Mouse (Mus musculus) liver, adult (tissue): Measurements from ENCODE around the gene Neo1.

Experiments
- GATA4 ChIP-seq: IDR thresholded peaks from 2 replicates; pipeline ENCODE4 v1.6.1; 2014; ENCODE audit warnings: mild to moderate bottlenecking, low read length; ENCODE audit not compliant: insufficient replicate concordance

Neo1 gene

DNA sequence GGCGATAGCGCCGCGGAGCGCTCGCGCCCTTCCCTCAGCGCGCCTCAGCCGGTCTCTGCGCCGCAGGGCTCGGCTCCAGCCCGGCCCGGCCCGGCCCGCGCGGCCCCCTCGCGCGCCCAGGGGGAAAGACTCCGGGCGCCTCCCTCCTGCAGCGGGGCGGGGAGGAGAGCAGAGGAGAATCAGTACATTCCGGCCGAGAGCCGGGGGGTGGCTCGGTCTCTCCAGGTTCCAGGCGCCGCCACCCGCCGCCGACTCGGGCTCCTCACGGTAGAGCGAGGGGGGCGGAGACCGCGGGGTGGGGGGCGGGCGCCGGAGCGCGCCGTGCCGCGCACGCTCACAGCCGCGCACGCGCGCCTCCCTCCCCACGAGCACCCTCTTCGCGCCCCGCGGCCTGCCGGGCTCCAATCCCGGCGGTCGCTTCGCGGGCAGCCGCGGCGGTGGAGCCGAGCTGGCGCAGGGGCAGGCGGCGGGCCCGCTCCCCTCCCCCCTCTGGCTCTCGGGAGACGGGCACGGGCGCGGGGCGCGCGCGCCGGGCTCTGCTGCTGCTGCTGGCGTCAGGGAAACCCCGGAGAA is at the start of gene Neo1:
Neo1 (minus strand) TSS at position 283 of the 573 bp plus-strand sequence.
- TF ChIP-seq GATA4, result no peak

DNA sequence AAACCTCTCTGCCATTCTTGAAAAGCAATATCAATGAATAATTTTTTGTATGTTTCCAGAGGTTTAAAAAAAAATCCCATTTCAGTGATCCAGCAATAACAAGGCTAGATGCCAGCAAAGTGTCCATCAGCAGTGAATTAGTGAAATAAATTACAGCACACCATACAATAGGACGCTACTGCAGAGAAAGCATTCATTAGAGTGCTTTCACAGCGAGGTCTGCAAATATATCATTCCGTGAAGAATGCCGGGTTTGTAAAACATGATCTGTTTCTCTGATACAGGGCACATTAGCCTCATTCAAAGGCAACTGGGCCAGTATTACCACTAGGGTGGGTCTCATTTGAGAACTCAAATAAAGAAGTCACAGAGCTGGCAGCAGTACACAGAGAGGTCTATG is 39.4 kb upstream of the Neo1 start:
- no peak for TF ChIP-seq GATA4

DNA sequence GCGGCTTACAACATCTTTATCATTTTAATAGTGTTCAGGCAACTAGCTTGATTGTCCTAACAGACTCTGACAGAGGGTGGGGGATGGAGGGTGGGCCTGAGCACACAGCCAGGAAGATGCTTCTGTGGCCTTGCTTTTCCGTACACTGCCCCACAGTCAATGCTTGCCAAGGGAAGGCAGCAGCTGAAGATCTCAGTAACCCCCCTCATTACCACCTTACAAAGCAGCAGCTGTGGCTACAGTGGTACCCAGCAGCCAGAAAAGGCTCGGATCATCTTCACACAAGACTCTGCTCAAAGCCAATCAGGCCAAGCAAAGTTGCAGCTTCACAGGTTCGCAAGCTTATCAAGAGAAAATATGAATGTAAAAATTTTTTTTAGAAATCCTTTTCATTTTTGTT is 37.6 kb upstream of the Neo1 start:
- TF ChIP-seq GATA4, result no peak

DNA sequence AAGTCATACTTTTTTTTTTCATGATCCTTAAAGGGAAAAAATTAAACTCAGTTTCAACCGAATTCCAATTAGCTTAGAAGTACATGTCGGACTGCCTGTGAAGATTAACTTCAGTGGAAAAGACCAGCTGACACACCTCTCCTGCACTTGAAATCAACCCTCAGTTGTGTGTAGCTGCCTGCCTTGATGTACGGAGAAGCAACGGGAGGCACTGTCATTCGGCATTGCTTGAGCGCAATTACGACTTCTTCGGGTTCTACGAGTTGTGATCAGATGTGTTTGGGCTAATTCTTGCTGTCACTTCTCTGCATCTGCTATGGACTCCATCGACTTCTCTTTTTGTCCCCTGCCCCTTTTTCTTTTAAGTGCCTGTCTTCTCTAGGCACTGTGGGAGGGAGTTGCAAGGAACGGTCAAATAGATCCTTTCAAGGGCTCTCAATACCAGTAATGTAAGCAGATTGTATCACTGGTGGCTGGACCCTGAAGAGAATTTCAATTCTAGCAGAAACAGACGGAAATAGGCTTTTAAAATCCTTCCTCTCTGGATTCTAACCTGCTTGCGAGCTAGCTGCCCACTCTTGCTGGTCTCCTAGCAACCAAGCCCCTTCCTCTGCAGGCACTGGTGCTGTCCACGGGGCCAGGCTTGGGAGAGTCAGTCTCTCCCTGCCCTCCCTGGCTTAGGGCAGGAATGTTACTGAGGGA is 36.0 kb upstream of the Neo1 start:
- TF ChIP-seq GATA4, result no peak

DNA sequence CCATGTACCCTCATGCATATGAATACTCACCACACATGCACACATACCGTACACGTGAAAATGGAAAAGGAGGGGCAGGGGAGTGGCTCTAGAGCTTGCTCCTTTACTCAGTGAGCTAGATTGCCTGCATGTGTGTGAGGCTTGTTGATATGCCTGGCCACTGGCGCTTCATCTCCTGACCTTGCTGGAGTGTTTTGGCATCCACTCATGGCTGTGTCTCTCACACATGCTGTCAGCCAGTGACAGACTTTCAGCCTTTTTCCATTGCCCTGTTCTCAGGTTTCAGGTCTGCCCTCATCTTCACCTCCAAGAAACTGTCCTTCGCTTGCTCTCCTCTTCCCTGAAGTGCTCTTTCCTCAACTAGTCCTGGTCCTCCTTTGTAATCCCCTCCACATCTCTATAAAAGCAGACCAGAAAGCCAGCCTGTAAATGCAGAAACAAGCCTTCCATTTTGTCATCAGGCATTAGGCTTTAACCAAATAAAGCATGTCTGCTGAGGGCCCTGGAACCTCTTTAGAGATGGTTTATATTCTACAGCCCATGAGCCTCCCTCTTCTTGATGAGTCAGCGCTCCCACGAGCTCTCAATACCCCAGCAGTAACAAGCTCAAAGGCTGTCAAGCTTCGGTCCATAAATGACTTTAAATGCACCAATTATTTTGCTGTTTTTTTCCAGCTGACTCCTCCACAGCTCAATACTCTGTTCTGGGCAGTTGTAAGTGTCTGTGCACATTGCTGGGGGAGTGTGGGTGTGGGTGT is 35.2 kb upstream of the Neo1 start:
- no peak for TF ChIP-seq GATA4

DNA sequence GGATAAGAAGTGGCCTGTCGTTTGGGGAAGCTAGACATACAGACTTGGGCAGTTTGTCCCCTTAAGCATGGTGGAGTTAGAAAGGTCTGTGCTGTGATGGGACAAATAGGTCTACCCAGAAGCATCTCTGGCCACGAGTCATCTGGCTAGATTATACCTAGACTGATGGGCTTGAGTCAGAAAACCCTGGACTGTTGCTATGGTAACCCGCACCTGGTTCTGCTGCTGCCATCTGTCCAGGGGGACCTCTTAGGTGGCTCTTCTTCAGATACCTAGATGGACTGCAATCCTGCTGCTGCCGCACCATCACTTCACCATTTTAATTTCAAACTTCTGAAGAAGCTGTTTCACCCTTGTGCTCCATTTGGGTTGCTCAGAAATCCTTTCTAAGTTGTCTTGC is 34.0 kb upstream of the Neo1 start:
- no peak for TF ChIP-seq GATA4

DNA sequence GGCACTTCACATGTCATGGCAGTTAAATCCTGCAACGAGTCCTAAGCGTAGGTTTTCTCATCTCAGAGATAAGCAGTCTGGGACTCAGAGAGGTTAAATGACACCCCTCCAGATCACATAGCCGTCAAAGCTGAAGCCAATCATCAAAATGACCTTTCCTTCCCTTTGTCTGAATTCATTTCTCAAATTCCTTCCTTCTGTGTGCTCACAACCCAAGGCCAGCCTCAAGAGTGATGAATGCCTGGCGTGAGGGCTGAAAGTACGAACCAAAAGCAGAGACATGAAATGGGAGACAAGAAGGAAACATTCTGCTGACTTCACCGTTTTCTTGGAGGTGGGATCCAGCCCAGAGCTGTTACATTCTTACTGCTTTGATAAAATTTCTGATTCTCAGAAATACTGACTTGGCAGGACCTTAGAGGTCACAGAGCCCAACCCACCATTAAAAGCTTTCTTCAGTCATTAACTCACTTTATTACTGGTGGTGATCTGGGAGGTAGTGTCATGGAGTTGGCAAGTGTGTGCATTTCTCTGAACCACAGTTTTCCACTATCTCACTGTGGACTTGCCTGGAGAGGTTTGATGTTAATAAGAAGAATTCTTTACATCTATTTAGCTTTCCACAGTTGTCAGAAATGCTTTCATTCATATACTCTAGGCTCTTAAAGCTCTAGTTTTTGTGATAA is 29.5 kb upstream of the Neo1 start:
- no peak for TF ChIP-seq GATA4

DNA sequence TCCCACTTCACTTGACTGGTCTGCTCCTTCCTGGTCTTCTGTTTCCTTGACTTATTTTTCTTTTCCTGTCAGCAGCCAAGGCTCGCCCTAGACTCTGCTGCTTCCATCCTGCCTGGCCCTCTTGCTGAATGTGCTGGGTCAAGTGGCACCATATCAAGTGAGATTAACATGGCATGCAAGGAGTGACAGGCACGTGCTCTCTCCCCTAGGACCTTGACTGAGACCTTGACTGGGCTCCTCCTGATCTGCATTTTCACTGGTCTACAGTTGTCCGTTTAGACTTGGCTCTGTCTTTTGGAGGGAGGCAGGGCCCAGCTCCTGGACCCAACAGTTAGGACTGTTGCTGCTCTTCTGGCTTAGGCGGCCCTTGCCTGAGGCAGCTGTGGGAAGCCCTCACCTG is 26.2 kb upstream of the Neo1 start:
- TF ChIP-seq GATA4, result no peak

DNA sequence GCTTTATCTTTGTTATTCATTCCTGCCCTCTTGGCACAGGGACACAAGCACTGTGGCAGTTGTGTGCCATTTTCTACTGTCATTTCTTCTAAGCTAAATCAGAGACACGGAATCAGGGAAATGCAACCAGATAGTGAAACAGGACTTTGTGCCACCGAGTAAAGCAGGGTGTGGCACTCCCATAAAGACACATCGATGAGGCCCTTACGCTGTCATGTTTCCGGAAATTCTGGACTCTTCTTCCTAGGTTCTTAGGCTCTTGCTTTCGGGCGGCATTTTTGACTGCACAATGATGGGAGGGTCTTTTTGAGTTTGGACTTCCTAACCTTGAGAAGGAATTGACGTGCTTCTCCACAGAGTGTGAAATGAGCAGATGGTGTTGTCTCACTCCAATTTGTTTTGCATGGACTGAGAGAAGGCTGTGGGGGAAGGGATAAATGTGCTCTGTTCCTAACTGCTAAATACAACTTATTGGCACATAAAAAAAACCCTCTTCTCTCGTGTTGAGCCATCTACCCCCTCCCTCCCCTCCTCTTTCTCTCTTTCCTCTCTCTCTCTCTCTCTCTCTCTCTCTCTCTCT is 23.9 kb upstream of the Neo1 start:
- no peak for TF ChIP-seq GATA4

DNA sequence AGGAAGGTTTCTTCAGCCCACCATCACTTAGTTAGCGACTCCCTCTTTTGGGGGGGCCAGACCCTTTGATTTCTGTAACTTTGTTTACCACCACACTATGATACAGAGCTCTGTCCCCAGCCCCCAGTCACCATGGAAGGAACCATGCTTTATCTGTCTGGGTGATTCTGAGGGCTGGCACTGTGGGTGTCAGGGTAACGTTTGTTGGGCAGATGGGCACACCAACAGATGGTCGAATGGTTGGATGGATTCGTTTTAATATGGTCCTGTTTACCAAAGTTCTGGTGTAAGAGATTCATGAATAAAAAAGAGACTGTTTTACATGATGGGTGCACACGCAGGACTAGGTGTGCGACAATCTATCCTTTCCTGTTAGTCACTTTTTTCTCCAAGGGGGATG is 22.9 kb upstream of the Neo1 start:
- TF ChIP-seq GATA4, result no peak

DNA sequence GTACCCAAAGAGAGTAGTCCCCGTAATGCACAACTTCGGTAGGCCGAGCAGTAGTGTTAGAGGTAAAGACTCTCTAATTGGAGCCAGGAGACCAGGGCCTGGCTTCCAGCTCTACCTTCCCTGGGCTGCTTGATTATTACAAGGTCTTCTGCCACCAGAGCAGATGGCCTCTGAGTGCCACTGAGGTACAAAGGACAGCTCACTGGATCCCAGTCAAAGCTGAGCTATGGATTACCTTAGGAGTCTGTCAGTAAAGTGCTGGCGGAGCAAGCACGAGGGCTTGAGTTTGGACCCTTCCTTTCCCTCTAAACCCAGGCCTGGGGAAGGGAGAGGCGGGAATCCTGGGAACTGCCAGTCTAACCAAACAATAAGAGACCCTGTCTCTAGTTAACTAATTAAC is 21.8 kb upstream of the Neo1 start:
- no peak for TF ChIP-seq GATA4

DNA sequence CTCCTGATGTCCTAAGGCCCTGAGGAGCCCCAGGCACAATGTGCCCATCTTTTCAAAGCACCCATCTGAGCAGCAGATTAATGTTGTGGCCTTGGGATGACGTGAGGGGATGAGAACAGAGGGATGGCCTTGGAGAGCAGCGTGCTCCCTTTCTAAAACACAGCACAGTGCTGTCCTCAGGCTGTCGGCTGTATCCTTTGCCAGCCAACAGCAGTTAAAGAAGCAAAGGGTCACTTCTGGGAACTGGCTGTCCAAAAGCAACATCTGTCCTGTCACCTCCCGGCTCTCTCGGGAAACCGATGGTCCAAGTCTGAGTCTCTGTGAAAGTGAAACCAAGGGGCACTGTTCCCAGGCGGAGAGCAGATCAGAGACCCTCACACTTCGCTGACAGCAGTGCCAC is 20.0 kb upstream of the Neo1 start:
- no peak for TF ChIP-seq GATA4

DNA sequence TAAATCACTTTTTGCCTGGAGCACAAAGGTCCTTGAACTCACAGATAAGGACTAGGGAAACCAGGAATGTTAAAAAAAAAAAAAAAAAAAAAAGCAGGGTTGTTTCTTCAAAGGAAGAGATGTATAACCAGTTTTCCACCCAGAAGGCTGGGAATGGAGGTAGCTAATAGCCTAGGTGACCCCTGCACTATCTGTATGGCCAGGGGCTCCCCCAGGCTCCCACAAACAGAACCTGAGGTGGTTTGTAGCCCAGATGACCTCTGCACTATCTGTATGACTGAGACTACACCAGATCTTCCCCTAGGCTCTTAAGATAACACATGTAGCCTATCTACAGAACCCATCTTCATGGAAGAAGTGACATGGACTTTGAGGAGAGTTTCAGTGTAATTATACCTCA is 5.6 kb upstream of the Neo1 start:
- no peak for TF ChIP-seq GATA4

DNA sequence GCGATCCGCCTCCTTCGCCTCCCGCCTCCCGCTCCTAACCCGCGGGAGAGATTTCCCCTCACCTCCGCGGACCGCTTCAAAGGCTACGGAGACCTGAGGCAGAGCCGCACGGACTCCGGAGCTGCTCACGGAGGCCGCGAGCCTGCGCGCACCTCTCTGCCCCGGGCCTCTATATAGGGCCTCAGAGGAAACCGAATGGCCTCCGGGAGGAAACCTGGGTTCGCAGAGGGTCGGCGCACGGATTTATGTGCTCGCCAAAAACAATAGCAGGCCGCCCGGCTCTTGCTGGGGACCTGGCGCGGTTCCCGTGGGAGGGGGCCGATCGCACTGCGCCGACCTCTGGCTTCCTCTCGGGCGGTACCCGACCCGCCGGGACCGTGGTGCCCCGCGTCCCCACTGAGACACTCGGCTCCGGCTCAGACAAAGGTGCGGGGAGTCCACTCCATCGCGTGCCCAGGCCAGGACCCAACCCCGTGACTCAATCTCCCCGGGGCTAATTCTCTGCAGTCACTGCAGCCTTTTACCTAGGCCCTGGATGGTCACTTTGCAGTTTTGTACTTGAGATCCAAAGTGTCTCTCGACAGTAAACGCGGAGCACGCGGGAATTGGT is 596 bp upstream of the Neo1 start:
- no peak for TF ChIP-seq GATA4
